Mouse (Mus musculus): ENCODE measurements around the gene Nfatc4. TPM values are rescaled to one million over a fixed set of nuclear protein-coding genes. Genes with fewer than 3 reads are reported as not detected.
A peak's percentile ranks its signal among the peaks of the same experiment; 100 is the strongest.

Nfatc4 gene
- polyA plus RNA-seq, 1 experiment: 0.99 TPM

DNA sequence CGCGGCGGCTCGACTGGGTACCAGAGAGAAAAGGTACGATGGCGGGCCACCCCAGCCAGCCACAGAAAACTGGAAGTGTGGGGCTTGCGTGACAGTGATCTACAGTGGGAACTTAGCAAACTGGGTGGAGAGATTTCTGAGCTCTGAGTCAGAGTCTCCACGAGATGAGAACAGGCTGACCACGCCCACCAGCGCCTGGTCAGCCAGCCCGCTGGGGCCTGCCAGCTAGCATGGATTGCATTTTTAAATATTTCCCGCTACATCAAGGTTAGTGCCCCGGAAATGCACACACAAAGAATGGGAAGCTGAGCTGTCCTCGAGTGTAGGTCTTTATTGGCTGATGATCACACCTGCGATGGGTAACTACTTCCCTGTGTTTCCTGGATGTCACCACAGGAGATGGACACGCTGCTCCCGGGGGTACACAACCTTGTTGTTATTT lies 7.6 kb upstream of the Nfatc4 start:
- peak overlapping the region; percentile 11; the same call in 1 of the 2 replicates for H3K4me3 ChIP-seq (ENCODE audit: insufficient read depth, low read length)
- H3K27ac ChIP-seq (ENCODE audit: insufficient read depth, low read depth, low read length): no peak overlapping the region
- TF ChIP-seq POLR2A (IDR thresholded peaks at IDR 0.05; ENCODE audit: borderline replicate concordance, low read depth, low read length) (no peak), CTCF (IDR thresholded peaks at IDR 0.05; ENCODE audit: low read depth, low read length) (no peak)
- peaks cover 3% of the 10 kb centered on the region; the same call in 1 of the 2 replicates for H3K4me1 ChIP-seq (ENCODE audit: control insufficient read depth, insufficient read depth, low read length)

DNA sequence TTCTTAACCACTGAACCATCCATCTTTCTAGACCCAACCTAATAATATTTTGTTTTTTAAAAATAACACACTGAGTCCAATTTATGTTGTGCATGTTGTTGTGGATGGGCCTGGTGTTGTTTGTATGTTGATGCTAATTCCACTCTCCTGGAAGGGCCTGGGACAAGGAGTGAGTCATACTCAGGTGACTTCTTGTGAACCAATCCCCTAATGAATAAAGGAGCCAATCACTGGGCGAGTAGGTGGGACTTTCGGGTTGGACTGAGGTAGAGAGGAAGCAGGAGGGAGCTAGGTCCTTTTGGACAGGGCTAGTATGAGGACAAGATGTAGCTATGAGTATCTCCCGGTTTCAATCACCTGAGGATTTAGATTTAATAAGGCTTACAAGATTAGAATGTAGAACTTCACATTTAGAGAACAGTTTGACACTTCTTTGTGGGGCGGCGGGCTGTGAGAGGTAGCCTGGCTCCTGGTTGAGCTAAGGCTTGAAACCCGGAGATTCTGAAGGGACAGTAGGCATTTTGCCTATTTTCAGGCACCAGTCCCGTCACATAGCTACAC lies 3.0 kb upstream of the Nfatc4 start:
- no peak overlapping the region for H3K4me3 ChIP-seq (ENCODE audit: insufficient read depth, low read length)
- H3K27ac ChIP-seq (ENCODE audit: insufficient read depth, low read depth, low read length): no peak overlapping the region
- H3K4me1 ChIP-seq (ENCODE audit: control insufficient read depth, insufficient read depth, low read length): peaks cover 3% of the 10 kb centered on the region; the same call in 1 of the 2 replicates
- no peak for TF ChIP-seq POLR2A (IDR thresholded peaks at IDR 0.05; ENCODE audit: borderline replicate concordance, low read depth, low read length)

DNA sequence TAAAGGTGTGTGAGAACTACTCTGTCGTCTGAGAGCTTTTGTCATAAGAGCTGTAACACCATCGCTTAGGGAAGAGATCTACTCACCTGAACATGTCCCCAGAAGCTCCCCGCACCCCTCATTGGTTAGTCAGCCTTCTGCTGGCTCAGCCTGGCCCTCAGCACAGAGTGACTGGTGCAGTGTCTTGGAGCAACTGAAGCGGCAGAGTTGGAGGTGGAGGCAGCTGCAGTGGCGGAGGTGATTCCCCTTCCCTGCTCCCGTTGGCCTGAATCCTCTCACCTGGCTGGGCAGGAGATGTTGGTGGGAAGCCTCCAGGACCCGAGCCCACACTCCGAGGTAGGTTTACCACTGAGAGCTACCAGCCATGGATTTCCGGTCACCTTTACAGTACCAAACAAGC lies 2.4 kb upstream of the Nfatc4 start:
- no peak overlapping the region for H3K27ac ChIP-seq (ENCODE audit: insufficient read depth, low read depth, low read length)
- TF ChIP-seq POLR2A (IDR thresholded peaks at IDR 0.05; ENCODE audit: borderline replicate concordance, low read depth, low read length) (no peak), CTCF (IDR thresholded peaks at IDR 0.05; ENCODE audit: low read depth, low read length) (no peak)
- no peak overlapping the region for H3K4me3 ChIP-seq (ENCODE audit: insufficient read depth, low read length)
- H3K4me1 ChIP-seq (ENCODE audit: control insufficient read depth, insufficient read depth, low read length): peaks cover under 1% of the 10 kb centered on the region; the same call in 1 of the 2 replicates

DNA sequence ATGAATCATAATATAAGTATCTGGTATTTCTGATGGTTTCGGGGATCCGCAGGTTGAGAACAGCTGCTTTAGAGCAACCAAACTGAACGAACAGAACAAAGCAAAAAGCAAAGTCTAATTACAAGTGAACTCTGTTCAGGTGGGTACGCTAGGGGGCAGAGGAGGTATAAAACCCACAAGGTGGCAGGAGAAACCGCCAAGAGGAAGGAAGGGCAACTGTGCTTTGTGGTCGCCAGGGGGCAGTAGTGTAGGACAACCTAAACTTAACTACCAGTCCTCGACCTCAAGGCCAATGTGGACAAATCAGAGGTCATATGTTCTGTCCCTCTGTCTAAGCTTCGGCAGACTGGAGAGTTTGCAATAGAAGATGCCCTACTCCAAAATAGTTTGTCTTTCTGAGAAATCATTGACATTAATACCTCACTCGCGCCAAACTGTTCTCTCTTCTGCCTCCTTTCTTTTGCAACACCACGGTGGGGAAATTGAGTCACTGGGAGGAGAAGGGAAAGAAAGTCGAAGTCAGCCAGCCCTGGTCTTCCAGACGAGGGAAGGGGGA lies 431 bp upstream of the Nfatc4 start:
- Histone ChIP-seq H3K4me3 (ENCODE audit: insufficient read depth, low read length) (no peak overlapping the region), H3K4me1 (ENCODE audit: control insufficient read depth, insufficient read depth, low read length) (no peaks in the 10 kb centered on the region; the same call in 1 of the 2 replicates), H3K27ac (ENCODE audit: insufficient read depth, low read depth, low read length) (no peak overlapping the region)
- TF ChIP-seq POLR2A (IDR thresholded peaks at IDR 0.05; ENCODE audit: borderline replicate concordance, low read depth, low read length): no peak
- TF ChIP-seq CTCF (IDR thresholded peaks at IDR 0.05; ENCODE audit: low read depth, low read length): peak; percentile 78

DNA sequence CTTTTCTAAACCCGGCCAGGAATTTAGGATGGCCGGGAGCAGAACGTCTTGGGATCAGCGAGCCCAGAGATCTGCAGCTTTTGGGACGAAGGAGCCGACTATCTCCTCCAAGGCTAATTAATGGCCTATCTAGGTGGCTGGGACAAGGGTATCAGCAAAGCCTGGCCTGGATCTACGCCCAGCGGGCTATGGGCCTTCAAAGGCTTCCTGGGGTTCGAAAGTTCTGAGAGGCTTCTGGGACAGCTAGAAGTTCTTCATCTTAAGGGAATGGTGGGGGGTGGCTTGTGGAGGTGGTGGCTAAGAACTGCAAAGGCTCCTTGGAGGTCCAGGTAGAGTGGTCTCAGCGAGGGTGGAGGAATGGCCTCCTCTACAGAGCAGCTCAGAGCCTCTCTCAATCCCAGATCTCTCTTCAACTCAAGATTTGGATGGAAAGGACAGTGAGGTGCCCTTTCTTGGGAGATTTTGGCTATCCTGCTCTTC lies 1.1 kb downstream of the Nfatc4 start:
- Histone ChIP-seq H3K27ac (ENCODE audit: insufficient read depth, low read depth, low read length) (no peak overlapping the region), H3K4me1 (ENCODE audit: control insufficient read depth, insufficient read depth, low read length) (no peaks in the 10 kb centered on the region; the same call in 1 of the 2 replicates), H3K4me3 (ENCODE audit: insufficient read depth, low read length) (peak overlapping the region; percentile 46; the same call in 1 of the 2 replicates)
- TF ChIP-seq POLR2A (IDR thresholded peaks at IDR 0.05; ENCODE audit: borderline replicate concordance, low read depth, low read length) (no peak), CTCF (IDR thresholded peaks at IDR 0.05; ENCODE audit: low read depth, low read length) (no peak)

DNA sequence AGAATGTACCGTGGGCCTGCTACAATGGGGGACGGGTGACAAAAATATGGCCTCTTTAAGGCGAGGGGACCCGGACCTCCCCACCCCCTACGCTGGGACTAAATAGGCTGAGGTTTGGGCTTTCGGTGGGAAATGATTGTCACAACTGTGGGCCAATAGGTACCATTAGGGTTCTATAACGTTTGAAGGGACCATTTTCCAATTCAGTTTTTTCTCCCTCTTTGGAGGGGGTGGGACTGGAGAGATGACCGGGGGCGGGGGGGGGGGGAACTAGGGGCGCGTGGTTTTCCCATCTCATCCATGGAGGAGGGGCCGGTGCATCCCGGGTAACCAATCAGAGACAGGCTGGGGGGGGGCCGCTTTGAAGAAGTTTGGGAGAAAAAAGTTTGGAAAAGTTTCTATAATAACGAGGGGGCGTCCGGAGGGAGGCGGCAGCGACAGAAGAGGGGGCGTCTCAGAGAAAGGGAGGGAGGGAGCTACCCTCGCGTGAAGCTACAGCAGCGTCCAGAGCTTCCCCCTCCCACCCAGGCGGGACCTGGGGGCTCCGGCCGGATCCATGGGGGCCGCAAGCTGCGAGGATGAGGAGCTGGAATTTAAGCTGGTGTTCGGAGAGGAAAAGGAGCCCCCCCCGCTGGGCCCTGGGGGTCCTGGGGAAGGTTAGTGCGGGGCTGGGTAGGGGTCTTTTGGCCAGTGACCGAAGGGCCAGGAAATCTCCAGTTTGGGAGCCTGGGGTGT lies 1.7 kb downstream of the Nfatc4 start:
- Histone ChIP-seq H3K4me1 (ENCODE audit: control insufficient read depth, insufficient read depth, low read length) (no peaks in the 10 kb centered on the region; the same call in 1 of the 2 replicates), H3K4me3 (ENCODE audit: insufficient read depth, low read length) (no peak overlapping the region), H3K27ac (ENCODE audit: insufficient read depth, low read depth, low read length) (no peak overlapping the region)
- no peak for TF ChIP-seq CTCF (IDR thresholded peaks at IDR 0.05; ENCODE audit: low read depth, low read length)
- TF ChIP-seq POLR2A (IDR thresholded peaks at IDR 0.05; ENCODE audit: borderline replicate concordance, low read depth, low read length): no peak

DNA sequence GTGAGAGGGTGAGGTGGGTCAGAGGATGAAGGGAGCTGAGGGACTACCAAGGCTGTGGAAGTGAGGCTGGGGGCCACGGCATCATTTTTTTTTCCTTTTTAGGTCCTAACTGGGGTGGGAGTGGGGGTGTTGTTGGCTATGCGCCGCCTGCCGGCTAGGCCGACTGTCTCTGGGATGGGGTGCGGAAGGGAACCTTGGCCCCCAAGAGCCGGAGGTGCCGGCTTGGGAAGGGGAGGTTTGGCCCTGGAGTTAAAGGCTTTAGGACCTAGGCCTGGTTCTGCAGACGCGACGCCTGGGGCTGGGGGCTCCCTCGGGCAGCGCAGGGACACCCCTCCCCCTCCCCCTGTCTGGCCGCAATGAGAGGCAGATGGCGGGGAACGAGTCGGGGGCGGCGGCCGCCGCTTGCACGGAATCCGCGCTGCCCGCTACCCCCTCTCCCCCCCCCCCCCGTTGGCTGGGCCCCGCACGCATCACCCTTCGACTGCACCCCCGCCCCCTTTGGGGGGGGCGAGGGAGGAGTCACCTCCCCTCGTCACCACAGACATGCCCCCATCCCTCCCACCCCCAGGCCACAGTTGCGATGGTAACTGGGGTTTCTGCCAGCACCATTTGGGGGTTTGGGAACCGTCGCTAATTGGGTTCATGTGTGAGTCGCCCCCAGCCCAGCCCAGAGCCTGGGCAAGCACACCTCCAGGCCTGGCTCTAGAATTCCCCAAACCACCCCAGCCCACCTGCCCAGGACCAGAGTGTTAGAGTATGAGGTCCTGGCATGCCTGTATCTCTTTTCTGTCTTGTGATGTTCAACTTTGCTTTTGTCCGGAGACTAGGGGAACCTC lies 2.5 kb downstream of the Nfatc4 start:
- H3K27ac ChIP-seq (ENCODE audit: insufficient read depth, low read depth, low read length): no peak overlapping the region
- no peaks in the 10 kb centered on the region; the same call in 1 of the 2 replicates for H3K4me1 ChIP-seq (ENCODE audit: control insufficient read depth, insufficient read depth, low read length)
- no peak for TF ChIP-seq POLR2A (IDR thresholded peaks at IDR 0.05; ENCODE audit: borderline replicate concordance, low read depth, low read length)
- TF ChIP-seq CTCF (IDR thresholded peaks at IDR 0.05; ENCODE audit: low read depth, low read length): no peak
- no peak overlapping the region for H3K4me3 ChIP-seq (ENCODE audit: insufficient read depth, low read length)

DNA sequence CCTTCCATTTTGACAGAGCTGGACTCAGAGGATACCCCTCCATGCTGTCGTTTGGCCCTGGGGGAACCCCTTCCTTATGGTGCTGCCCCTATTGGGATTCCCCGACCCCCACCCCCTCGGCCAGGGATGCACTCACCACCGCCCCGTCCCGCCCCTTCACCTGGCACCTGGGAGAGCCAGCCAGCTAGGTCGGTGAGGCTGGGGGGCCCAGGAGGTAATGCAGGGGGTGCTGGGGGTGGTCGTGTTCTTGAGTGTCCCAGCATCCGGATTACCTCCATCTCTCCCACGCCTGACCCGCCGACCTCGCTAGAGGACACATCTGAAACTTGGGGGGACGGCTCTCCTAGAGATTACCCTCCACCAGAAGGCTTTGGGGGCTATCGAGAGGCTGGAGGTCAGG lies 3.2 kb downstream of the Nfatc4 start:
- Histone ChIP-seq H3K27ac (ENCODE audit: insufficient read depth, low read depth, low read length) (no peak overlapping the region), H3K4me3 (ENCODE audit: insufficient read depth, low read length) (no peak overlapping the region), H3K4me1 (ENCODE audit: control insufficient read depth, insufficient read depth, low read length) (no peaks in the 10 kb centered on the region; the same call in 1 of the 2 replicates)
- TF ChIP-seq POLR2A (IDR thresholded peaks at IDR 0.05; ENCODE audit: borderline replicate concordance, low read depth, low read length) (no peak), CTCF (IDR thresholded peaks at IDR 0.05; ENCODE audit: low read depth, low read length) (no peak)

DNA sequence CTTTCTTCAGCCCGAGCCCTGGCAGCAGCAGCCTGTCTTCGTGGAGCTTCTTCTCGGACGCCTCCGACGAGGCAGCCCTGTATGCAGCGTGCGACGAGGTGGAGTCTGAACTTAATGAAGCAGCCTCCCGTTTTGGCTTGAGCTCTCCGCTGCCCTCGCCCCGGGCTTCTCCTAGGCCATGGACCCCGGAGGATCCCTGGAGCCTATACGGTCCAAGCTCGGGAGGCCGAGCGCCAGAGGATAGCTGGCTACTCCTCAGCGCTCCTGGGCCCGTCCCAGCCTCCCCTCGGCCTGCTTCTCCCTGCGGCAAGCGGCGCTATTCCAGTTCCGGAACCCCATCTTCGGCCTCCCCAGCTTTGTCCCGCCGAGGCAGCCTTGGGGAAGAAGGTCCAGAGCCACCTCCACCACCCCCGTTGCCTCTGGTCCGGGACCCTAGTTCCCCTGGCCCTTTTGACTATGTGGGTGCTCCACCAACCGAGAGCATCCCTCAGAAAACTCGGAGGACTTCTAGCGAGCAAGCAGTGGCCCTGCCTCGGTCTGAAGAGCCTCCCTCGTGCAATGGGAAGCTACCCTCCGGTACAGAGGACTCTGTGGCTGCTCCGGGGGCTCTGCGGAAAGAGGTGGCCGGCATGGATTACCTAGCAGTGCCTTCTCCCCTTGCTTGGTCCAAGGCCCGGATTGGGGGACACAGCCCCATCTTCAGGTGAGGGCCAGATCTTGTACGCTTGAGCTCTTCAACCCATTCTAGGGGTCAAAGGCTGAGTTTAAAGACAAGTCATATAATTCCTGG lies 3.8 kb downstream of the Nfatc4 start:
- H3K4me3 ChIP-seq (ENCODE audit: insufficient read depth, low read length): no peak overlapping the region
- H3K27ac ChIP-seq (ENCODE audit: insufficient read depth, low read depth, low read length): no peak overlapping the region

More for the DNA sequence above, 3.8 kb downstream of the Nfatc4 start:
- TF ChIP-seq CTCF (IDR thresholded peaks at IDR 0.05; ENCODE audit: low read depth, low read length) (no peak), POLR2A (IDR thresholded peaks at IDR 0.05; ENCODE audit: borderline replicate concordance, low read depth, low read length) (no peak)
- no peaks in the 10 kb centered on the region; the same call in 1 of the 2 replicates for H3K4me1 ChIP-seq (ENCODE audit: control insufficient read depth, insufficient read depth, low read length)

All from bone marrow macrophage, adult 2 months (primary cell).